Mouse (Mus musculus) liver, adult 2 months (tissue): ENCODE measurements at regions not wholly inside any gene's neighbourhood (a gene's known extent, or its start where the extent isn't known, plus 50 kb on each side); places are given as distances from the start of the nearest gene placed in this dataset.
"Not testable (repeated sequence)": the region's sequence is repeated elsewhere in the genome, so short reads cannot be mapped to it uniquely, and the experiment has no call there.

Experiments used
- DNase-seq: peaks from one replicate; pipeline ENCODE4 v3.0.0-alpha.2; 2011; ENCODE audit warnings: low read depth, low spot score; ENCODE audit errors: extremely low read depth
- H3K27ac ChIP-seq: fragments of 200-500 bp; replicated peaks from 2 replicates; pipeline ENCODE4 v1.5.1; 2012; ENCODE audit warnings: low read depth, mild to moderate bottlenecking, control low read depth, inconsistent platforms, low read length; ENCODE audit not compliant: insufficient read depth
- H3K27me3 ChIP-seq: fragments of 200-500 bp; 2 replicates; pipeline ENCODE4 v1.6.1; 2012; ENCODE audit warnings: mild to moderate bottlenecking, moderate library complexity, low read length, inconsistent platforms; ENCODE audit not compliant: control insufficient read depth, insufficient read depth
- H3K36me3 ChIP-seq: fragments of 200-500 bp; 2 replicates; pipeline ENCODE4 v1.6.1; 2012; ENCODE audit warnings: low read length, inconsistent platforms; ENCODE audit not compliant: control insufficient read depth, insufficient read depth
- H3K4me1 ChIP-seq: fragments of 200-500 bp; 2 replicates; pipeline ENCODE4 v1.6.1; 2011; ENCODE audit warnings: low read length; ENCODE audit not compliant: control insufficient read depth, insufficient read depth
- H3K4me3 ChIP-seq: fragments of 200-500 bp; 2 replicates; pipeline ENCODE4 v1.5.1; 2011; ENCODE audit warnings: low read depth, mild to moderate bottlenecking, control low read depth, low read length, moderate library complexity; ENCODE audit not compliant: insufficient read depth
- H3K79me2 ChIP-seq: fragments of 200-500 bp; 2 replicates; pipeline ENCODE4 v1.6.1; 2012; ENCODE audit warnings: inconsistent platforms, mild to moderate bottlenecking, low read length, moderate library complexity; ENCODE audit not compliant: control insufficient read depth, insufficient read depth
- H3K9ac ChIP-seq: fragments of 200-500 bp; 2 replicates; pipeline ENCODE4 v1.6.1; 2012; ENCODE audit warnings: low read depth, mild to moderate bottlenecking, control low read depth, inconsistent platforms, low read length
- CTCF ChIP-seq: fragments of 200-500 bp; IDR thresholded peaks from 2 replicates; pipeline ENCODE4 v1.5.1; 2011; ENCODE audit warnings: low read depth, low read length, control low read depth
- POLR2A ChIP-seq: fragments of 200-500 bp; IDR thresholded peaks from 2 replicates; pipeline ENCODE4 v1.6.1; 2011; ENCODE audit warnings: low read length, control low read depth; ENCODE audit not compliant: insufficient read depth; ENCODE audit errors: extremely low read depth
- WGBS: fragments of 180-500 bp; shearing (Covaris S2); methylation state at CpG from one replicate; pipeline ENCODE4 v1.1.7; 2018; 5-methylcytosine and 5-hydroxymethylcytosine counted together

- Histone ChIP-seq H3K4me3 (no peak overlapping the region), H3K36me3 (no peaks in the 10 kb centered on the region), H3K9ac (no peak overlapping the region), H3K27ac (no peak overlapping the region), H3K79me2 (no peaks in the 10 kb centered on the region), H3K4me1 (no peaks in the 10 kb centered on the region), H3K27me3 (no peaks in the 10 kb centered on the region)
- TF ChIP-seq CTCF = no peak
- no peak for TF ChIP-seq POLR2A
- WGBS = 90% methylated on average over 1 of the region's 1 CpGs
- no peak for DNase-seq
These were observed 53.7 kb upstream of the Xcl1 start for GRCm38 (mm10) chr1:164988982-164989381.

- Histone ChIP-seq H3K4me3 (no peak overlapping the region), H3K9ac (no peak overlapping the region), H3K27ac (no peak overlapping the region), H3K79me2 (no peaks in the 10 kb centered on the region), H3K36me3 (no peaks in the 10 kb centered on the region), H3K27me3 (no peaks in the 10 kb centered on the region), H3K4me1 (no peaks in the 10 kb centered on the region)
- TF ChIP-seq POLR2A (no peak), CTCF (no peak)
- DNase-seq = no peak
- 81% methylated on average over 3 of the region's 3 CpGs for WGBS
These were observed 52.9 kb upstream of the Xcl1 start for GRCm38 (mm10) chr1:164988191-164988590.

GRCm38 (mm10) chr1:164985521-164985920, 50.2 kb upstream of the Xcl1 start:
- not testable (repeated sequence) for DNase-seq, H3K9ac ChIP-seq, H3K79me2 ChIP-seq, H3K36me3 ChIP-seq, H3K4me3 ChIP-seq, H3K4me1 ChIP-seq, H3K27me3 ChIP-seq, H3K27ac ChIP-seq
- 96% methylated on average over 21 of the region's 21 CpGs for WGBS
